Mouse (Mus musculus): ENCODE measurements at regions not wholly inside any gene's neighbourhood (a gene's known extent, or its start where the extent isn't known, plus 50 kb on each side); places are given as distances from the start of the nearest gene placed in this dataset.

GRCm38 (mm10) chr15:25494687-25495299, 81.2 kb upstream of the Basp1 start:
- no peak for TF ChIP-seq CTCF (IDR thresholded peaks at IDR 0.05; ENCODE audit: insufficient read depth, low read length)
- TF ChIP-seq POLR2A (IDR thresholded peaks at IDR 0.05; ENCODE audit: borderline replicate concordance, extremely low read depth, low read depth, low read length), result no peak

All from lung, adult 2 months (tissue).